Mouse (Mus musculus): ENCODE data around the gene Pigb. TPM values are rescaled to one million over a fixed set of nuclear protein-coding genes. Genes with fewer than 3 reads are reported as not detected.

Pigb gene
- polyA plus RNA-seq (2012; rRNA removed) = 8.2 and 11.7 TPM in 2 replicates

- no peaks in the 10 kb centered on the region for H3K27me3 ChIP-seq (ENCODE audit: control insufficient read depth, insufficient read depth, low read length)
- peak within 1 kb of the TSS; percentile 71 for H3K4me3 ChIP-seq (ENCODE audit: control insufficient read depth, insufficient read depth, low read length)
- H3K27ac ChIP-seq (ENCODE audit: control insufficient read depth, insufficient read depth, low read length) = no peak within 1 kb of the TSS; the same call in 1 of the 2 replicates
- TF ChIP-seq POLR2A (IDR thresholded peaks at IDR 0.05; ENCODE audit: control insufficient read depth, extremely low read depth, insufficient read depth, low read length, poor library complexity) = no peak
- no peak for TF ChIP-seq CTCF (IDR thresholded peaks at IDR 0.05; ENCODE audit: borderline replicate concordance, control insufficient read depth, extremely low read depth, insufficient read depth, low read length, poor library complexity)
- peaks cover 6% of the 10 kb centered on the region; the same call in 1 of the 2 replicates for H3K4me1 ChIP-seq (replicated peaks; ENCODE audit: control insufficient read depth, insufficient read depth, low read length)
- no peaks in the 10 kb centered on the region for H3K36me3 ChIP-seq (ENCODE audit: control insufficient read depth, insufficient read depth, low read length)
- WGBS = 26% methylated on average over 6 of the region's 6 CpGs
- DNase-seq = peak; percentile 3
Measured at GRCm38 (mm10) chr9:73040080-73040479, at the start of gene Pigb. TSS of gene Pigb (minus strand) at chr9:73040378.

- TF ChIP-seq CTCF (IDR thresholded peaks at IDR 0.05; ENCODE audit: borderline replicate concordance, control insufficient read depth, extremely low read depth, insufficient read depth, low read length, poor library complexity) (no peak), POLR2A (IDR thresholded peaks at IDR 0.05; ENCODE audit: control insufficient read depth, extremely low read depth, insufficient read depth, low read length, poor library complexity) (no peak)
- no peaks in the 10 kb centered on the region for H3K36me3 ChIP-seq (ENCODE audit: control insufficient read depth, insufficient read depth, low read length)
- WGBS = 4% methylated on average over 16 of the region's 16 CpGs
- H3K27ac ChIP-seq (ENCODE audit: control insufficient read depth, insufficient read depth, low read length) = peak overlapping the region; percentile 81
- no peak overlapping the region for H3K4me3 ChIP-seq (ENCODE audit: control insufficient read depth, insufficient read depth, low read length)
- peak; percentile 55 for DNase-seq
- H3K4me1 ChIP-seq (replicated peaks; ENCODE audit: control insufficient read depth, insufficient read depth, low read length) = peaks cover 50% of the 10 kb centered on the region
- no peaks in the 10 kb centered on the region for H3K27me3 ChIP-seq (ENCODE audit: control insufficient read depth, insufficient read depth, low read length)
Measured at GRCm38 (mm10) chr9:73089222-73089920, 49.2 kb upstream of the Pigb start.

GRCm38 (mm10) chr9:73087581-73087980 is 47.4 kb upstream of the Pigb start:
- H3K4me1 ChIP-seq (replicated peaks; ENCODE audit: control insufficient read depth, insufficient read depth, low read length) = peaks cover 60% of the 10 kb centered on the region
- WGBS = 6% methylated on average over 5 of the region's 5 CpGs
- DNase-seq = no peak
- peak overlapping the region; percentile 35; the same call in 1 of the 2 replicates for H3K27ac ChIP-seq (ENCODE audit: control insufficient read depth, insufficient read depth, low read length)
- H3K4me3 ChIP-seq (ENCODE audit: control insufficient read depth, insufficient read depth, low read length) = no peak overlapping the region
- TF ChIP-seq POLR2A (IDR thresholded peaks at IDR 0.05; ENCODE audit: control insufficient read depth, extremely low read depth, insufficient read depth, low read length, poor library complexity) = no peak
- TF ChIP-seq CTCF (IDR thresholded peaks at IDR 0.05; ENCODE audit: borderline replicate concordance, control insufficient read depth, extremely low read depth, insufficient read depth, low read length, poor library complexity) = no peak
- no peaks in the 10 kb centered on the region for H3K36me3 ChIP-seq (ENCODE audit: control insufficient read depth, insufficient read depth, low read length)
- H3K27me3 ChIP-seq (ENCODE audit: control insufficient read depth, insufficient read depth, low read length) = no peaks in the 10 kb centered on the region

- DNase-seq = no peak
- Histone ChIP-seq H3K27me3 (ENCODE audit: control insufficient read depth, insufficient read depth, low read length) (no peaks in the 10 kb centered on the region), H3K27ac (ENCODE audit: control insufficient read depth, insufficient read depth, low read length) (peak overlapping the region; percentile 40; the same call in 1 of the 2 replicates), H3K4me3 (ENCODE audit: control insufficient read depth, insufficient read depth, low read length) (no peak overlapping the region), H3K4me1 (replicated peaks; ENCODE audit: control insufficient read depth, insufficient read depth, low read length) (peaks cover 65% of the 10 kb centered on the region), H3K36me3 (ENCODE audit: control insufficient read depth, insufficient read depth, low read length) (no peaks in the 10 kb centered on the region)
- TF ChIP-seq CTCF (IDR thresholded peaks at IDR 0.05; ENCODE audit: borderline replicate concordance, control insufficient read depth, extremely low read depth, insufficient read depth, low read length, poor library complexity) (no peak), POLR2A (IDR thresholded peaks at IDR 0.05; ENCODE audit: control insufficient read depth, extremely low read depth, insufficient read depth, low read length, poor library complexity) (no peak)
- WGBS = 39% methylated on average over 8 of the region's 8 CpGs
Measured at GRCm38 (mm10) chr9:73087121-73087520, 46.9 kb upstream of the Pigb start.

GRCm38 (mm10) chr9:73085845-73086244 is 45.7 kb upstream of the Pigb start:
- WGBS = 35% methylated on average over 6 of the region's 6 CpGs
- Histone ChIP-seq H3K36me3 (ENCODE audit: control insufficient read depth, insufficient read depth, low read length) (no peaks in the 10 kb centered on the region), H3K27ac (ENCODE audit: control insufficient read depth, insufficient read depth, low read length) (no peak overlapping the region)

GRCm38 (mm10) chr9:73083956-73084355 is 43.8 kb upstream of the Pigb start:
- no peak overlapping the region for H3K27ac ChIP-seq (ENCODE audit: control insufficient read depth, insufficient read depth, low read length)
- H3K4me1 ChIP-seq (replicated peaks; ENCODE audit: control insufficient read depth, insufficient read depth, low read length) = peaks cover 60% of the 10 kb centered on the region
- TF ChIP-seq POLR2A (IDR thresholded peaks at IDR 0.05; ENCODE audit: control insufficient read depth, extremely low read depth, insufficient read depth, low read length, poor library complexity) (no peak), CTCF (IDR thresholded peaks at IDR 0.05; ENCODE audit: borderline replicate concordance, control insufficient read depth, extremely low read depth, insufficient read depth, low read length, poor library complexity) (no peak)
- H3K27me3 ChIP-seq (ENCODE audit: control insufficient read depth, insufficient read depth, low read length) = no peaks in the 10 kb centered on the region
- H3K4me3 ChIP-seq (ENCODE audit: control insufficient read depth, insufficient read depth, low read length) = no peak overlapping the region
- no peak for DNase-seq
- H3K36me3 ChIP-seq (ENCODE audit: control insufficient read depth, insufficient read depth, low read length) = no peaks in the 10 kb centered on the region
- WGBS = 67% methylated on average over 6 of the region's 6 CpGs

More at GRCm38 (mm10) chr9:73085845-73086244, 45.7 kb upstream of the Pigb start:
- Histone ChIP-seq H3K4me3 (ENCODE audit: control insufficient read depth, insufficient read depth, low read length) (no peak overlapping the region), H3K27me3 (ENCODE audit: control insufficient read depth, insufficient read depth, low read length) (no peaks in the 10 kb centered on the region), H3K4me1 (replicated peaks; ENCODE audit: control insufficient read depth, insufficient read depth, low read length) (peaks cover 67% of the 10 kb centered on the region)
- TF ChIP-seq POLR2A (IDR thresholded peaks at IDR 0.05; ENCODE audit: control insufficient read depth, extremely low read depth, insufficient read depth, low read length, poor library complexity) (no peak), CTCF (IDR thresholded peaks at IDR 0.05; ENCODE audit: borderline replicate concordance, control insufficient read depth, extremely low read depth, insufficient read depth, low read length, poor library complexity) (no peak)
- DNase-seq = no peak

Measured in thymus, adult 2 months (tissue).